8 mouse cellular contexts compared by ENCODE assay signal in genomic region chr7:16119569-16120261, GRCm38 (mm10). TPM values are rescaled to one million over a fixed set of nuclear protein-coding genes. Genes with fewer than 3 reads are reported as not detected.
DNase-seq lines count a peak whose midpoint lies in the region; ATAC-seq lines count a peak whose summit lies in the region.

Kptn (plus strand) TSS chr7:16119895.

- DNase-seq in CD4-positive, CD25-positive, alpha-beta regulatory T cell, adult 2 months (ENCODE audit: low read depth, low spot score), result peak; percentile 94
- peak; percentile 33 for DNase-seq in fat pad, adult 2 months (ENCODE audit: extremely low read depth, low read depth, low spot score)
- DNase-seq in kidney, postnatal 10 days, result peak; percentile 91
- DNase-seq in natural killer cell, adult 2 months (ENCODE audit: low spot score in 2 of 2), result peak; percentile 94 to 95

- ATAC-seq in heart, embryonic 13.5 days (ENCODE audit: extremely low read depth, insufficient number of reproducible peaks, low FRiP score, low TSS enrichment), result peak; percentile 72
- ATAC-seq in liver, embryonic 12.5 days, result peak; percentile 82
- peak; percentile 85 for ATAC-seq in stomach, embryonic 15.5 days (ENCODE audit: insufficient read depth, low FRiP score, low read depth)

- H3K9me3 ChIP-seq in heart, embryonic 13.5 days, result no peaks in the 10 kb centered on the region
- no peaks in the 10 kb centered on the region for H3K9me3 ChIP-seq in liver, embryonic 12.5 days (replicated peaks)
- H3K9me3 ChIP-seq in stomach, embryonic 15.5 days, result no peaks in the 10 kb centered on the region

- 1% methylated on average over 33 of the region's 33 CpGs for WGBS in heart, embryonic 13.5 days
- WGBS in liver, embryonic 12.5 days (ENCODE audit: insufficient replicate concordance), result 1% methylated on average over 33 of the region's 33 CpGs
- under 1% methylated on average over 33 of the region's 33 CpGs for WGBS in stomach, embryonic 15.5 days

- H3K4me1 ChIP-seq in brown adipose tissue, adult 24 weeks (ENCODE audit: control insufficient read depth, insufficient read depth, insufficient read length, low read length), result no peaks in the 10 kb centered on the region
- peaks cover 11% of the 10 kb centered on the region for H3K4me1 ChIP-seq in heart, embryonic 13.5 days
- peaks cover 20% of the 10 kb centered on the region for H3K4me1 ChIP-seq in liver, embryonic 12.5 days
- H3K4me1 ChIP-seq in stomach, embryonic 15.5 days, result peaks cover 4% of the 10 kb centered on the region

- peak within 1 kb of the TSS; percentile 91 for H3K9ac ChIP-seq in heart, embryonic 13.5 days
- peak within 1 kb of the TSS; percentile 77 for H3K9ac ChIP-seq in liver, embryonic 12.5 days
- H3K9ac ChIP-seq in stomach, embryonic 15.5 days, result peak within 1 kb of the TSS; percentile 63; the same call in 1 of the 2 replicates

- H3K4me2 ChIP-seq in heart, embryonic 13.5 days, result peak within 1 kb of the TSS; percentile 73
- H3K4me2 ChIP-seq in liver, embryonic 12.5 days, result peak within 1 kb of the TSS; percentile 73
- peak within 1 kb of the TSS; percentile 65 for H3K4me2 ChIP-seq in stomach, embryonic 15.5 days

- H3K27me3 ChIP-seq in heart, embryonic 13.5 days (replicated peaks), result no peaks in the 10 kb centered on the region
- no peaks in the 10 kb centered on the region for H3K27me3 ChIP-seq in liver, embryonic 12.5 days (replicated peaks)
- no peaks in the 10 kb centered on the region for H3K27me3 ChIP-seq in stomach, embryonic 15.5 days (replicated peaks)

- H3K4me3 ChIP-seq in brown adipose tissue, adult 24 weeks (ENCODE audit: insufficient read depth, low read depth, low read length), result peak within 1 kb of the TSS; percentile 88
- peak within 1 kb of the TSS; percentile 85 for H3K4me3 ChIP-seq in heart, embryonic 13.5 days
- peak within 1 kb of the TSS; percentile 76 for H3K4me3 ChIP-seq in liver, embryonic 12.5 days
- H3K4me3 ChIP-seq in stomach, embryonic 15.5 days (replicated peaks), result peak within 1 kb of the TSS; percentile 83

- peak within 1 kb of the TSS; percentile 94 for H3K27ac ChIP-seq in brown adipose tissue, adult 24 weeks (replicated peaks; ENCODE audit: low read depth, low read length)
- peak within 1 kb of the TSS; percentile 90 for H3K27ac ChIP-seq in heart, embryonic 13.5 days (replicated peaks)
- peak within 1 kb of the TSS; percentile 76 for H3K27ac ChIP-seq in liver, embryonic 12.5 days
- peak within 1 kb of the TSS; percentile 89 for H3K27ac ChIP-seq in stomach, embryonic 15.5 days

- peaks cover 42% of the 10 kb centered on the region for H3K36me3 ChIP-seq in heart, embryonic 13.5 days
- peaks cover 33% of the 10 kb centered on the region for H3K36me3 ChIP-seq in liver, embryonic 12.5 days
- peaks cover 19% of the 10 kb centered on the region for H3K36me3 ChIP-seq in stomach, embryonic 15.5 days

RNA-seq across cellular contexts. Expression of gene Kptn, which starts in this region (rescaled TPM):
- 13.2 and 18.1 TPM in 2 replicates for polyA plus RNA-seq in brown adipose tissue, adult 24 weeks (2012; ENCODE audit: insufficient read depth, insufficient read length, missing spikeins)
- polyA plus RNA-seq in heart, embryonic 13.5 days (2015; fragmentation: Nextera tagmentation; extraction: Ambion mirVana), result 31.8 and 35.0 TPM in 2 replicates
- polyA plus RNA-seq in liver, embryonic 12.5 days (2016; fragmentation: Nextera tagmentation; extraction: Ambion mirVana), result 13.4 and 15.0 TPM in 2 replicates
- polyA plus RNA-seq in stomach, embryonic 15.5 days (2015; fragmentation: Nextera tagmentation; extraction: Ambion mirVana), result 29.5 and 29.9 TPM in 2 replicates

Comparison
In these comparisons a context has a peak if more than half of its experiments do, and no peak if none do; other contexts are left out.
1. Peak in every context shown above with its lines: DNase-seq, ATAC-seq, H3K4me3 ChIP-seq and H3K27ac ChIP-seq.
2. DNase-seq: peak in every context shown above with its lines; median percentile 94 in natural killer cell, adult 2 months; 94 in CD4-positive, CD25-positive, alpha-beta regulatory T cell, adult 2 months; 91 in kidney, postnatal 10 days; 33 in fat pad, adult 2 months.